Mouse (Mus musculus): Measurements from ENCODE around the gene Elf1. TPM values are rescaled to one million over a fixed set of nuclear protein-coding genes. Genes with fewer than 3 reads are reported as not detected.

Elf1 gene
- polyA plus RNA-seq, 2 experiments, result 15.3 to 15.8 TPM

- TF ChIP-seq POLR2A (IDR thresholded peaks at IDR 0.05; ENCODE audit: borderline replicate concordance, extremely low read depth, insufficient read depth, insufficient read length), result no peak
- no peaks in the 10 kb centered on the region for H3K9me3 ChIP-seq (ENCODE audit: control insufficient read depth, low read length)
- H3K4me3 ChIP-seq (replicated peaks; ENCODE audit: low read length), result no peak overlapping the region
- H3K4me2 ChIP-seq (replicated peaks; ENCODE audit: low read depth, low read length, severe bottlenecking), result no peak overlapping the region
- no peak overlapping the region for H3K27ac ChIP-seq (replicated peaks; ENCODE audit: low read depth, low read length)
- ATAC-seq (ENCODE audit: low FRiP score, low read depth), result no peak
- 58% methylated on average over 5 of the region's 5 CpGs for WGBS
- H3K27me3 ChIP-seq (ENCODE audit: control insufficient read depth, insufficient read depth, low read length), result no peaks in the 10 kb centered on the region
- peak; percentile 51 for DNase-seq (ENCODE audit: low spot score)
- no peaks in the 10 kb centered on the region for H3K36me3 ChIP-seq (ENCODE audit: control insufficient read depth, insufficient read depth, low read length)
- no peak overlapping the region for H3K9ac ChIP-seq (ENCODE audit: low read depth, low read length, severe bottlenecking)
- H3K4me1 ChIP-seq (ENCODE audit: control insufficient read depth, insufficient read depth, low read length), result 0 out of 2 replicates have a peak, but pooled peaks cover 5% of the 10 kb centered on the region
These were observed 22.5 kb downstream of the Elf1 start for GRCm38 (mm10) chr14:79503371-79504075.

GRCm38 (mm10) chr14:79504246-79505006, 23.4 kb downstream of the Elf1 start:
- Histone ChIP-seq H3K36me3 (ENCODE audit: control insufficient read depth, insufficient read depth, low read length) (no peaks in the 10 kb centered on the region), H3K9me3 (ENCODE audit: control insufficient read depth, low read length) (no peaks in the 10 kb centered on the region), H3K27ac (replicated peaks; ENCODE audit: low read depth, low read length) (no peak overlapping the region), H3K9ac (ENCODE audit: low read depth, low read length, severe bottlenecking) (no peak overlapping the region), H3K4me3 (replicated peaks; ENCODE audit: low read length) (no peak overlapping the region), H3K27me3 (ENCODE audit: control insufficient read depth, insufficient read depth, low read length) (no peaks in the 10 kb centered on the region), H3K4me1 (ENCODE audit: control insufficient read depth, insufficient read depth, low read length) (0 out of 2 replicates have a peak, but pooled peaks cover 5% of the 10 kb centered on the region), H3K4me2 (replicated peaks; ENCODE audit: low read depth, low read length, severe bottlenecking) (no peak overlapping the region)
- ATAC-seq (ENCODE audit: low FRiP score, low read depth), result no peak
- no peak for DNase-seq (ENCODE audit: low spot score)
- WGBS, result 94% methylated on average over 7 of the region's 7 CpGs
- TF ChIP-seq POLR2A (IDR thresholded peaks at IDR 0.05; ENCODE audit: borderline replicate concordance, extremely low read depth, insufficient read depth, insufficient read length), result no peak

- no peak for TF ChIP-seq POLR2A (IDR thresholded peaks at IDR 0.05; ENCODE audit: borderline replicate concordance, extremely low read depth, insufficient read depth, insufficient read length)
- no peaks in the 10 kb centered on the region for H3K9me3 ChIP-seq (ENCODE audit: control insufficient read depth, low read length)
- 0 out of 2 replicates have a peak, but pooled peaks cover 5% of the 10 kb centered on the region for H3K4me1 ChIP-seq (ENCODE audit: control insufficient read depth, insufficient read depth, low read length)
- H3K27ac ChIP-seq (replicated peaks; ENCODE audit: low read depth, low read length), result no peak overlapping the region
- WGBS, result 66% methylated on average over 9 of the region's 9 CpGs
- H3K4me3 ChIP-seq (replicated peaks; ENCODE audit: low read length), result no peak overlapping the region
- no peak overlapping the region for H3K9ac ChIP-seq (ENCODE audit: low read depth, low read length, severe bottlenecking)
- H3K36me3 ChIP-seq (ENCODE audit: control insufficient read depth, insufficient read depth, low read length), result no peaks in the 10 kb centered on the region
- no peak for DNase-seq (ENCODE audit: low spot score)
- no peak for ATAC-seq (ENCODE audit: low FRiP score, low read depth)
- H3K27me3 ChIP-seq (ENCODE audit: control insufficient read depth, insufficient read depth, low read length), result no peaks in the 10 kb centered on the region
- H3K4me2 ChIP-seq (replicated peaks; ENCODE audit: low read depth, low read length, severe bottlenecking), result no peak overlapping the region
These were observed 25.2 kb downstream of the Elf1 start for GRCm38 (mm10) chr14:79506207-79506606.

GRCm38 (mm10) chr14:79507846-79508245, 26.9 kb downstream of the Elf1 start:
- Histone ChIP-seq H3K36me3 (ENCODE audit: control insufficient read depth, insufficient read depth, low read length) (no peaks in the 10 kb centered on the region), H3K9me3 (ENCODE audit: control insufficient read depth, low read length) (no peaks in the 10 kb centered on the region), H3K9ac (ENCODE audit: low read depth, low read length, severe bottlenecking) (no peak overlapping the region), H3K4me1 (ENCODE audit: control insufficient read depth, insufficient read depth, low read length) (0 out of 2 replicates have a peak, but pooled peaks cover 5% of the 10 kb centered on the region), H3K4me2 (replicated peaks; ENCODE audit: low read depth, low read length, severe bottlenecking) (no peak overlapping the region), H3K27me3 (ENCODE audit: control insufficient read depth, insufficient read depth, low read length) (no peaks in the 10 kb centered on the region), H3K4me3 (replicated peaks; ENCODE audit: low read length) (no peak overlapping the region), H3K27ac (replicated peaks; ENCODE audit: low read depth, low read length) (0 out of 2 replicates have a peak overlapping the region, but pooled peaks have one; percentile 10)
- no peak for TF ChIP-seq POLR2A (IDR thresholded peaks at IDR 0.05; ENCODE audit: borderline replicate concordance, extremely low read depth, insufficient read depth, insufficient read length)
- DNase-seq (ENCODE audit: low spot score) (peak; percentile 8), ATAC-seq (ENCODE audit: low FRiP score, low read depth) (no peak)
- WGBS, result 32% methylated on average over 1 of the region's 1 CpGs

- H3K9ac ChIP-seq (ENCODE audit: low read depth, low read length, severe bottlenecking), result no peak overlapping the region
- DNase-seq (ENCODE audit: low spot score) (no peak), ATAC-seq (ENCODE audit: low FRiP score, low read depth) (no peak)
- no peak overlapping the region for H3K4me2 ChIP-seq (replicated peaks; ENCODE audit: low read depth, low read length, severe bottlenecking)
- TF ChIP-seq POLR2A (IDR thresholded peaks at IDR 0.05; ENCODE audit: borderline replicate concordance, extremely low read depth, insufficient read depth, insufficient read length), result no peak
- no peaks in the 10 kb centered on the region for H3K27me3 ChIP-seq (ENCODE audit: control insufficient read depth, insufficient read depth, low read length)
- H3K36me3 ChIP-seq (ENCODE audit: control insufficient read depth, insufficient read depth, low read length), result no peaks in the 10 kb centered on the region
- H3K9me3 ChIP-seq (ENCODE audit: control insufficient read depth, low read length), result no peaks in the 10 kb centered on the region
- H3K4me1 ChIP-seq (ENCODE audit: control insufficient read depth, insufficient read depth, low read length), result 0 out of 2 replicates have a peak, but pooled peaks cover 5% of the 10 kb centered on the region
- WGBS, result 78% methylated on average over 9 of the region's 9 CpGs
- no peak overlapping the region for H3K27ac ChIP-seq (replicated peaks; ENCODE audit: low read depth, low read length)
- no peak overlapping the region for H3K4me3 ChIP-seq (replicated peaks; ENCODE audit: low read length)
These were observed 27.8 kb downstream of the Elf1 start for GRCm38 (mm10) chr14:79508662-79509305.
